Mouse (Mus musculus) olfactory bulb, adult 2 months (tissue): Measurements from ENCODE around the gene Fez2.

Experiments used
- CTCF ChIP-seq: fragments of 200-500 bp; IDR thresholded peaks from 2 replicates; pipeline ENCODE4 v1.5.1; 2012; ENCODE audit warnings: low read depth, mild to moderate bottlenecking, low read length, moderate library complexity; ENCODE audit not compliant: insufficient read depth
- POLR2A ChIP-seq: fragments of 200-500 bp; IDR thresholded peaks from 2 replicates; pipeline ENCODE4 v1.6.1; 2012; ENCODE audit warnings: mild to moderate bottlenecking, low read depth, low read length, moderate library complexity; ENCODE audit not compliant: insufficient read depth

GRCm38 (mm10) chr17:78430374-78430773 lies 12.4 kb upstream of the Fez2 start:
- TF ChIP-seq POLR2A (no peak), CTCF (no peak)
